Mouse (Mus musculus) layer of hippocampus, adult 9-11 months (tissue): ENCODE measurements at regions not wholly inside any gene's neighbourhood (a gene's known extent, or its start where the extent isn't known, plus 50 kb on each side); places are given as distances from the start of the nearest gene placed in this dataset.

ENCODE experiments used
- DNase-seq: peaks from one replicate; pipeline ENCODE4 v3.0.0; 2022

DNA sequence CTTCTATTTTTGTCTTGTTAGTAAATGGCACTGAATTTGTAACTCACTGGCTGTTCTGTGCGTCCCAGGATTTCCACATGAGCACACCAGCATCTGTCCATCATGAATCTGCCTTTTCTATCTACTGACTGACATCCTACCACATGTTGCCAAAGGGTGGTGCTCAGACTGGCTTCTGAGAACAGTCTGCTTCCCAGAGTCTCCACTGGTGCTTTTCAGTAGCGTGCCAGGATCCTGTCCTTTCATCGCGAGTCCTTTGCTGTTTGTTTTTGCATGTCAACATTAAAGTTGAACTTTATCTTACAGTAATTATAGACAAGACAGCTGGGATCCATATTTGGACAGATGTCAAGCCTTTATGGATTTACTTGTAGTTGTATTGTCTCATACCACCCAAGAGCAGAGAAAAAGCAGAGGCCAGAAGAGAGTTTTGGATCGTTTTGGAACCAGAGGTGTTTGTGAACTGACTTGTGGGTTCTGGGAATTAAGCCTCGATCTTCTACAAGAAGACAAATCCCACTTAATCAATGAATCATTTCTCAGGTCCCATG is 314.0 kb upstream of the Agtr1b start:
- DNase-seq = no peak

DNA sequence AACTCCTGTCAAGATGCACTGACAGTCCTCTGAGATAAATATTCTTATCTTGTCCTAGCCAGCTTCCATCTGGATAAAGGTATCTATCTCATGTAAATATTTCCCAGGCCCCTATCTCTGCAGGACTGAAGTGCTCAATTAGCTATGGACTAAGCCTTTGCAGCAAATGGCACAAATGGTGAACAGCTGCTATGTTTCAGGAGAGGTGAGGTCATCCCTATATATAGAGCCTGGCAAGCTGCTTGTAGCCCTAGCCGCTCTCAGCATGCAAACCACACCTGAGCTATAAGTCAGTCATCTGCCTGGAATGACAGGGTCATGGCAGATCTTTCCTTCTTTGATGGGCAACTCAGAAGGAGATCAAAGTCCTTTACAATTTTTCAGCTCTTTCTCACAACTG is 294.9 kb upstream of the Agtr1b start:
- DNase-seq = peak; percentile 40

- peak; percentile 11 for DNase-seq
These were observed 288.4 kb upstream of the Agtr1b start for GRCm38 (mm10) chr3:20655345-20655744.
